In the genomic region with DNA sequence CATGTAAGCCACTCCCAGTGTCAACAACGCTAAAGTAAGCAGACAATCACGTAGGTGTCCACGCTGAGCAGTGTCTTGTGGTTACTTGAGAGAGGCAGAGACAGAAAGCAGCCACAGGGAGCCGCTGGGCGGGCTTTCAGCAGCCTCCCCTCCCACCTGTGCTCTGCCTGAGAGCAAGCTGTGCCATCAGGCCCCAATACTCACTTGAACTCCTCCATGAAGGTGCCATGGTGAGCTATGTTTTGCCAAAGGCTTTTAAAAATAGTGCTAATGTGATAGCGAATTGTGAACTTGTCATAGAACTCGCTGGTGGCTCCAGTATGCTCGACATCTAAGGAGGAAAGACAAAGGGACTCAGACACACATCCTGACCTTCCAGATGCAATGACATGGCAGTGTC, we compare ENCODE assay signal across 12 mouse cellular contexts.
"Had no signal": no experiment of that assay in that cellular context is flagged by ENCODE, and none has a peak within 500 bp of the region (broad histone marks: within the 10 kb centered on the region; RNA-seq: fewer than 3 reads in every experiment).

No protein-coding gene starts in this region.

- ATAC-seq: lung, postnatal 0 days; midbrain, embryonic 13.5 days had no signal

- H3K4me1 ChIP-seq: midbrain, embryonic 13.5 days; stomach, embryonic 15.5 days had no signal

- H3K27me3 ChIP-seq: liver, embryonic 15.5 days; midbrain, embryonic 13.5 days; stomach, embryonic 15.5 days had no signal

- H3K27ac ChIP-seq: limb, embryonic 10.5 days; liver, embryonic 15.5 days; midbrain, embryonic 13.5 days; stomach, embryonic 15.5 days had no signal

- H3K4me2 ChIP-seq: liver, embryonic 11.5 days; liver, embryonic 15.5 days; midbrain, embryonic 13.5 days; stomach, embryonic 15.5 days had no signal

- DNase-seq: kidney, postnatal 36 days; lung, adult 2 months; lung, postnatal 36 days; right cerebral cortex, postnatal 14 days; thymus, adult 2 months; thymus, postnatal 25 days had no signal

- H3K9me3 ChIP-seq: limb, embryonic 10.5 days; liver, embryonic 15.5 days; midbrain, embryonic 13.5 days; stomach, embryonic 15.5 days had no signal

- H3K4me3 ChIP-seq: limb, embryonic 10.5 days; liver, embryonic 15.5 days; midbrain, embryonic 13.5 days; stomach, embryonic 15.5 days had no signal

- H3K9ac ChIP-seq: liver, embryonic 15.5 days; midbrain, embryonic 13.5 days; stomach, embryonic 15.5 days had no signal
